Mouse (Mus musculus): ENCODE data around the gene Guca1b. TPM values are rescaled to one million over a fixed set of nuclear protein-coding genes. Genes with fewer than 3 reads are reported as not detected.

The Guca1b gene
- total RNA-seq (2014; fragmentation: Nextera tagmentation) (0.47 and 0.80 TPM in 2 replicates), total RNA-seq (2017) (0.43 TPM in 1 of 2 replicates, not detected in the other)

DNA sequence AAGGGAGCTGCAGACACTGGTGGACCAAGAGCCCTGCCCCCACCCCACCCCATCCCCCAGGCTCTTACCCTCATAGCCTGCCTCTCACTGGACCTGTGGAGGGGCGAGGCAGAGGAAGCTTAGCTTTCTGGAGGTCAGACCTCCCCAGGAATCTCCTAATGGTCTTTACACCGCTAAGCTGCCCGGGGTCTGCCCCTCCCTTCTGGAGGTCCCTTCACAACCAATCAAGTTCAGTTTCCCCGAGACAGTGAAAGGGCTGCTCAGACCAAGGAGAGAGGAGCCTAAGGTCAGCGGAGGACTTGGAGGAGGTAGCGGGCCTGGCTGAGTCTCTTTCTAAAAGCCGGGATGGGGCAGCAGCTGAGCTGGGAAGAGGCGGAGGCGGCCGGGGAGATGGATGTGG lies at the start of gene Guca1b:
Gene Guca1b, plus strand, starts transcription at position 249 of the 400 bp plus-strand sequence.
- no peak for ATAC-seq (replicated peaks; ENCODE audit: poor library complexity, severe bottlenecking)

DNA sequence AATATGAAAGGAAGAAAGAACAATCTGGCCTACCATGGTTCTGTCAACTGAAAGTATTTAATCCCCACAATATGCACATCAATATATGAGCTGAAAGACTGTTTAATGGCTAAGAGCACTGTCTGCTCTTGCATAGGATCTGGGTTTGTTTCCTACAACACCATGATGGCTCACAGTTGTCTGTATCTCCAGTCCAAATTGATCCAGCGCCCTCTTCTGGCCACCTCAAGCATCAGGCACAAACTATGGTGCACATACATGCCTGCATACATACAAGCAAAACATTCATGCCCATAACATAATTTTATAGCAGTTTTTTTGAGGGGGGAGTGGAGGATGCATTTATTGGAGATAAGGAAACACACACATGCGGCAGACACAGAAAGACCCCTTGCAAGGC lies 42.1 kb upstream of the Guca1b start:
- ATAC-seq (replicated peaks; ENCODE audit: poor library complexity, severe bottlenecking): no peak

DNA sequence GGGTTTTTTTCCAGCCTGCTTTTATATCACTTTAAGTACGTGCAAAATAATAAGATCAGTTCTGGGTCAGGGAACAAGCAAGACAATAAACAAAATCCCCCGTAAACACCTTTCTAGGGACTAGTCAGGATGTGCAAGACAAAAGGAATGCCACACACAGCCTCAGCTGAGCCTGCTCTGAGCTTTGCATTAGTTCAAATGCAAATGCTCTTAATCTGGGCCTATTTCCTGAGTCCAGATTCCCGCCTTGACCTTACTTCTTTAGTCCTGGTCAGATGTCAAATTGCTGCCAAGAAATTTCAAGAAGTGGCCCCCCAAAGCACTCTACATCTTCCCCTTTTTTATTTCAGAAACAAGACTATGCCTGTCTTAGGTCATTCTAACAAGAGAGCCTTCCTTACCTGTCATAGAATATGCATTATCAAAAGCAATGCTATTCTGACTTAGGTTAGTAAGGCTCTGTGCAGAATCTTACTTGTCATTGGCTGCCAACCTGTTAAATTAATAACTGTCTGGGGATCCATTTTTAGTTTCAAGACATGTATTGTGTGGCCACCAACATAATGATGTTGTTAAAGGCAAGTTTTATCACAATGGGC lies 35.4 kb upstream of the Guca1b start:
- ATAC-seq (replicated peaks; ENCODE audit: poor library complexity, severe bottlenecking): no peak

DNA sequence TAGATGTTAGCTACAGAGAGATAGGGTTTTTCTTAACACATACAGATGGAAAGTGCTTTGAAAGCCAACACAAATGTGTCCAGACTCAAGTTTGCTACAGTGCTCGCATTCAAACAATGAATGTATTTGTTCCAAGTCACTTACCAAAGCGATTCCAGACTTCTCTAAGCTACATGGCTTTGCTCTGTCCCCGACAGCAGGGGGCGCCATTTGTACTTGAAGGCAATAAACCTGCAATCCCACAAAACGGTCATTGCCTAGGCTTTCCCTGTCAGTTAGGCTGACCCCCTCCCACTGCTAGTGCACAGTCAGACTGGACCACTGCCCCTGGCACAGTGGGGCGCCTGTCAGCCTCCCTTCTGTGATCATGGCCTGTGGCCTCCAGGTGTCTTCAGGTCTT lies 25.2 kb upstream of the Guca1b start:
- ATAC-seq (replicated peaks; ENCODE audit: poor library complexity, severe bottlenecking): peak; percentile 46

DNA sequence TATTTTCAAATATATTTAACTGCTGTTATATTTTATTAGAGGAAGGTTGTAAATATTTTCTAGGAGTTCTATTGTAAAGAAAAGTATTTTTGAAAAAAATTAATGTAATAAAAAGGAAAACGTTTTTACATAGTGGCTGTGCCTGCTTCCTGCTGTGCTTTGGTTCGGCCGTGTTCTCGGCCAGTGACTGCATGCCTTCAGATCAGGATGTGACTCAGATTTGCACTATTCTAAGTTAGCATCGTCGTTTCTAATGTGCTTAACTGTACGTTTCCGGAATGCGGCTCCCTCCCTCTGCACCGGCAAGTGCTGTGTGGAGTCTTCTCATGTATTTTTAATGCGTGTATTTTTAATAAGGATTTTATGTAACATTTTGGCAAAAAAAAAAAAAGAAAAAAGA lies 23.9 kb upstream of the Guca1b start:
- no peak for ATAC-seq (replicated peaks; ENCODE audit: poor library complexity, severe bottlenecking)

DNA sequence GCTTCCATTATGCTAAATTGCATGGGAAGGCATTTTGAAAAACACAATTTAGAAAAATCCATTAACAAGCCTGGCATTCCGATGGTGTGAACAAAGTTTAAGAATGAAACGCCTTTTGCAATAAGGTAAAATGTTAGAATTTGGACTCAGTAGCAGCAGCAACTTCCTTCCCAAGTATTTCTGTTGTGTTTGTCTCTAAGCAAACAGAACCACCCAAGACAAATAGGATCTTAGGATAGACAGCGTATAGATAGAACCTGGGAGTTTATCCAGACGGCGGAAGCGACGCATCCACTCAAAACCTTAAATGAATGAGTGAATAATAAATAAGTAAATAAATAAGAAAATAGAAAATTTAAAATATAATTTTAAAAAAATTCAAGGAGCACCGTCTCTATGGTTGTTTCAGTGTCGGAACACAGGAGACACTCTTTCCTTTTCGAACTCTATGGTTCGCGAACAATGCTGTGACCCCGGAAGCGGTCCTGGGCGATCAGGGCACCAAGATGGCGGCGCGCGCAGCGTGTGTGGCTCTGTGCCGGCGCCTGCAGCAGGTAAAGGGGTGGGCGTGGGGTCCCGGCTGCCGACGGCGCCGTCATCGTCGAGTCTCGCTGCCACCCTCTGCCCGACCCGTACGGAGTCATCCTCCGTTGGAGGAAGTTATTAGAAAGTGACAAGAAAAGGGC lies 16.6 kb upstream of the Guca1b start, which contains the start of gene Mrps10:
Gene Mrps10, plus strand, starts transcription at position 487 of the 686 bp plus-strand sequence.
- peak; percentile 96 for ATAC-seq (replicated peaks; ENCODE audit: poor library complexity, severe bottlenecking)

DNA sequence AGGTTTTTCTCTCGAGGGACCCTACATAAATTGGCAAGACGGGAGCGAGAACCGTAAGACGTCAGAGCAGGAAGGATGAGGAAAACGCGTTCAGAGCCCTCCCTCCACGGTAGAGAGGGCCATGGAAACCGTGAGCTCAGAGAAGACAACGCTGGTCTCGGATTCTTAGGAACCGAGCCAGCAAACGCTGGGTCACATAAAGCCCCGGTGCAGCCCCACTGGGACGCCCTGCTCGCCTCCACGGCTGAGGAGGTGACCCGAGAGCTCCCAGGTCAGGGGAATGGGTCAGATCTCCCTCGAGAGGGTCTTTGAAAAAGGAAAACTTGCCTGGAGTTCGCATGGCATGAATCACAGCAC lies 16.1 kb upstream of the Guca1b start:
- ATAC-seq (replicated peaks; ENCODE audit: poor library complexity, severe bottlenecking): peak; percentile 74

DNA sequence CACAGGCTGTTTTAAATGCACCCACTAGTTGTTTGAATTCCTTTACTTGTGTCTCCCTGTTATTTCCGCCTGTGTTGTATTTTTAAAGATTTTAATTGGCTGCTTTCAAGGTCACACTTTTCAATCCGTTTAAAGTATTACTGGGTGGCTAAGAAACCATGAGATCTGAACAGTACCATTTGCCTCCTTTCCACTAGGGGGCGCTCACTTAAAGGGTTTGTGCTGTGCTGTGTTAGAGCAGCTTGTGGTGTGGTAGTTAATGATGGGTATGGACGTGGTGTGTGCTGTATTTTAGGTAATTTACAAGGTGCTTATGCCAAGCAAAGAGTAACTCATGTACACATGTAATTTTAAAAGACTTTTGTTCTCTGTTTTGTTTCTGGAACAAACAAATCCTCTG lies 13.7 kb upstream of the Guca1b start:
- peak; percentile 56 for ATAC-seq (replicated peaks; ENCODE audit: poor library complexity, severe bottlenecking)

DNA sequence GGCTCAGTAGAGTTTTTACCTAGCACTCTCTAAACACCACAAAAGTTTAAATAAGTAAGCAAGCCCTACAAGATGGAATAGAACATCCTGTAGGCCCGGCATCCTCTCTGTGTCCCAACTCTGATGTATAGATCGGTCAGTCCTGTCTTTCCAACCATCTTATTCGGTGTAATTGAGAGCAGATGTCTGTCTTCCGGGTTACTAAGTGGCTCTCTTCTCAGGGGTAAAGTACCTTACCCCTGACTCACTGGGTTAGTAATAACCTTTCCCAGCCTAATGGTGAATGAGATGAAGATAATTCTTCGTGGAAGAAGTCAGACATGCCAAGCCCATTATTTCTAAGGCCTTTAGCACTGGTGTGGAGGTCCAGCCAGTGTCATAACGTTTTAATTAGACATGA lies 11.2 kb upstream of the Guca1b start:
- ATAC-seq (replicated peaks; ENCODE audit: poor library complexity, severe bottlenecking): no peak

DNA sequence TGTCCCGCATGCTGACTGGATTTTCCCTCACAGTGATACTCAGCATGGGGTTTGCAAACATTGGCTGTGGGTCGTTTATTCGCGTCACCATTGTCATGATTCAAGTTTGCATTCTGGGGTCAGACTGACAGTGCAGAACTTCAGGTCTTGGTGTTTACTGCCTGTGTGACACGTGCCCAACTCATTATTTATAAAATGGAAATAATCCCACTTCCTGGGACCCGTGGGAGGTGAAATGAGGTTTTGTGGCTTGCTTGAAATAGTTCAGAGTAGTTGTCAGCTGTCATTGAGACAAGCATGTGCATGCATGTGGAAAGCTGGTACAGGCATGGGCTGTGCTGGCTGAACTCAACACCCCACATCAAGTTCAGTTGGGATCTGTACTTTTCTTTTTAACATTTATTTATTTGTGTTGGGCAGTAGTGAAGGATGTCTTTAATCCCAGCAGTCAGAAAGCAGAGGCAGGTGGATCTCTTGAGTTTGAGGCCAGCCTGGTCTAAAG lies 8.4 kb upstream of the Guca1b start:
- no peak for ATAC-seq (replicated peaks; ENCODE audit: poor library complexity, severe bottlenecking)

DNA sequence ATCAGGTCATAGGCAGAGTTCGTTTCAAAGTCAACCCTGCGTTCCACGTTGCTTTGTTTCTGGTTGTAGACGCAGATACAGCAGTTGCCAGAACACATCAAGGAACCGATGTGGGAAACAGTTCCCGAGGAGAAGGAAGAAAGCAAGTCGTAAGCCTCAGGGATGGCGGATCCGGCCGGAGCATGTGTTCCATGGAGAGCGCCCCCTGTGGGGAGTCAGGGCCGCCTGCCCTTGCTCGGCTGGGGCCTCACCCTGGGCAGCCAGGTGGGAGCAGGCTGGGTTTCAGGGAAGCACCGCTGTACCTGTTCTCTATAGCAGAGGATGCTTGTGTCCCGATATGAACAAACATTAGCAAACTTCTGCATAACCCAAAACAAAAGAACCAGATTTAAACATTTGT lies 7.1 kb upstream of the Guca1b start:
- ATAC-seq (replicated peaks; ENCODE audit: poor library complexity, severe bottlenecking): no peak

DNA sequence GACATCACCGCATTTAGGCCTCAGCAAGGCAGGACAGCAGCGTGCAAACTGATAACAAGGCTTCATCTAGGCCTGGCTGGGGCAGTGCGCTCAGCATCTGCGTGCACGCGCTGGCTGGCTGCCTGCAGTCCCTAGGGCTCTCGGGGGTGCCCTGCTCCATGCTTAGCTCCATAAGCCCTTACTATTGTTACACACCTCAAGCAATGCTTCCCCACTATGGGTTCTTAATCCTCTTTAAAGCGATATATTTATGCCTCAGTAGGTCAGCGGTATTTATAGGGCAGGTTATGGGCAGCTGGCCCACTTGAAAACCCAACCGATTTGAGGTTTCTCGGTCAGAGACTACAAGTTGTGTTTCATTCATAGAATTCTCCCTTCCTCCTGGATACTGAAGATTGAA lies 3.3 kb upstream of the Guca1b start:
- ATAC-seq (replicated peaks; ENCODE audit: poor library complexity, severe bottlenecking): no peak

DNA sequence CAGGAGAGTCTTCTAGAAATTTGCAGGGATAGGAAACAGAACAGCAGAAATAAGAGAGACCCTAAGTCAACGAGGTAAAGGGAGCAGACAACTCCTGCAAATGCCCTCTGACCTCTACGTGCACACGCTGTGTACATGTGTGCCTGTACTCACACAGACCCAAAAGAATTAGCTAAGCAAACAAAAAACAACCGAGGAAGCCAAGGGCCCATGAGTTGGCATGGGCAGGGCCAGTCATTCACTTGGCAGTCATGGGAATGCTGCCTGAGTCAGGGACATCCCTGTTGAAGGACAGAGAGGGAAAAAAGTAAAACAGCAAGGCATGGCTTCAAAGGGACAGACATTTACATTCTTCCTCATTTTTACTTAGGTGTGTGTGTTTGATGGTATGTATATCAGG lies 1.9 kb upstream of the Guca1b start:
- no peak for ATAC-seq (replicated peaks; ENCODE audit: poor library complexity, severe bottlenecking)

DNA sequence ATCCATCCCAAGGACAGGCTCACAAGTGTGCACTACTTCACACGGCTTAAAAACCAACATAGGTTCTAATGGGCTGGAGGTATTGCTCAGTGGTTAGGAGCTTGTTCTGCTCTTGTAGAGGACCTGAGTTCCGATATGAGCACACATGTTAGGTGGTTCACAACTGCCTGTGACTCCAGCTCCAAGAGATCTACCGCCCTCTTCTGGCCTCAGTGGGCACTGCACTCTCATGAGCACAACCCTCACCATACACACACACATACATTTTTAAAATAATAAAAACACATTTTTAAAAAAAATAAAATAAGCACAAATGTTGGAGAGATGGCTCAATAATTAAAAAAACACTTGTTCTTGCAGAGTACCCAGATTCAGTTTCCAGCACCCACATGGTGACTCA lies 1.1 kb upstream of the Guca1b start:
- no peak for ATAC-seq (replicated peaks; ENCODE audit: poor library complexity, severe bottlenecking)

DNA sequence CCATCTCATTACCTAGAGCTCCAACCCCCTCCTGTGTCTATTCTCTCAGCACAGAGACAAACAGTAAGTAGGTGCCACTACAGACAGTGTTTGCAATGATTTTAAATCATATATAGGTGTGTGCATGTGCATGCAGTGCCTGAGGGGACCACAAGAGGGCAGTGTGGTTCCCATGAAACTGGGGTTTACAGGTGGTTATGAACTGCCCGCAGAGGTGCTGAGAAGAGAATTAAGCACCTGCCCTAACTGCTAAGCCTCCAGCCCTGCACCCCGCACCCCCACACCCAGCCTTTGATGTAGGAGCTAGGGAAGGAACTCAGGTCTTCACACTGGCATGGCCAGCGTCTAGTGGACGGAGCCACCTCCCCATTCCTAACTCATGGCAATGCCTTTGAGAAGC lies 1.5 kb downstream of the Guca1b start:
- ATAC-seq (replicated peaks; ENCODE audit: poor library complexity, severe bottlenecking): peak; percentile 60

DNA sequence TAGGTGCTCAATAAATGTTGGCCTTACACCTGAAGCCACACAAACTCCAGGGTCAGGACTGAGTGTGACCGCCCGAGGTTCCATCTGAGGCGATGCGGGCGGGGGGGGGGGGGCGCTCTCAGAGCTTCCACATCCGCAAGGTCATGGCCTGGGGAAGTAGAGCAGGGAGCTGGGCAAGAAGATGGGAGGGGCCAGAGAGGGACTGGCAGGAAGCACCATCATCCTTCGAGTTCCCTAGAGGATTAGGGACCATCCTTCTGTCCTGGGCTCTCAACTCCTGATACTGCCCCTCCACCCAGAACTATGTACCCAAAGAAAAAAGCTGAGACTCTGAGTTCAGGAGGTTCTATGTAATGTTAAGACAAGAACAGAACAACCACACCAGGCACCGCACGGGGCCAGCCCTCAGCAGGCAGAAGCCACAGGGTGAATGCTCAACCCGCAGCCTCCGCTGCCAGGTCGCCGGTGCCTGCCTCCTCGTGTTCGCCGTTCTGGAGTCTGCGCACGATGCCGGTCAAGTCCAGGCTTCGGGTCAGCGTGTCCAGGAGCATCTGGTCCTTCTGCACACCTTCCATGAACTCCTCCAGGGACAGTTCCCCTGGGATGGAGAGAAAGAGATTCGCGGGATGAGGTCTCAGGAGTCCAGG lies 9.2 kb downstream of the Guca1b start:
- ATAC-seq (replicated peaks; ENCODE audit: poor library complexity, severe bottlenecking): peak; percentile 65

DNA sequence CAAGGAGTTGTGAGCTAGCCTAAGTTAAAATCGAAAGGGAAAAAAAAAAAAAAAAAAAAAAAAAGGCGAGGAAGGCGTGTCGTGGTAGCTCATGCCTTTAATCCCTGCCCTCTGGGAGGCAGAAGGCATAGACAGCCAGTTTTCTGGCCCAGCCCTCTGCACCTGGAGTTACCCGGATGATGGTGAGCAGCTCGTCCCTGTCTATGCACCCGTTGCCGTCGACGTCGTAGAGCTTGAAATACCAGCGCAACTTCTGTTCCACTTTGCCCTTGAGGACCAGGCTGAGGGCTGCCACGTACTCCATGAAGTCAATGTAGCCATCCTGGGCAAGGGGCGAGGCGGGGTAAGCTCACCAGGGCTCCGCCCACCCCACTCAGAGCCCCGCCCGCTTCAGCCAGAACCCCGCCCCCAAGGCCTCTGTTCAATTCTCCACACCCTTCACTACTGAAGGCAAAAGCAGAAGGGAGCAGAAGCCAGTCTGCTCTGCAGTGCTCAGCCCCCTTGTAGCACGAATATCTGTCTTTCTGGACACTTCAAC lies 10.3 kb downstream of the Guca1b start:
- peak; percentile 91 for ATAC-seq (replicated peaks; ENCODE audit: poor library complexity, severe bottlenecking)

DNA sequence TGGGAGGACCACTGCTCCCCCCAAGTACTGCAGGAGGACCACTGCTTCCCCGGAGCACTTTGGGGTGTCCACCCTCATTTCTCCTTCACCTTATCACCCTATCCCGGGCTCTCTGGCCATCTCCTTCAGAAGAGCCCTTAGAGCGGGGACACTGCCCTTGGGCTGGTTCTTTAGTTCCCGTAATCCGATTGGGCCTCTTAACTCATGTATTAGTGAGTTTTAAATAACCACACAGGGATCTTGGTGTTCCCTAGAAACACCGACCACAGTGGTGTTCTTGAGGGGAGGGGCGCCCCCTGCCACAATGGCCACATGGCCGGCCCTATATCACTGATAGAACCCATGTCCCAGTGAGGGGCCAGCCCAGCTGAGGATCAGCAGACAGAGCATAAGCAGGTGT lies 13.9 kb downstream of the Guca1b start:
- ATAC-seq (replicated peaks; ENCODE audit: poor library complexity, severe bottlenecking): no peak

DNA sequence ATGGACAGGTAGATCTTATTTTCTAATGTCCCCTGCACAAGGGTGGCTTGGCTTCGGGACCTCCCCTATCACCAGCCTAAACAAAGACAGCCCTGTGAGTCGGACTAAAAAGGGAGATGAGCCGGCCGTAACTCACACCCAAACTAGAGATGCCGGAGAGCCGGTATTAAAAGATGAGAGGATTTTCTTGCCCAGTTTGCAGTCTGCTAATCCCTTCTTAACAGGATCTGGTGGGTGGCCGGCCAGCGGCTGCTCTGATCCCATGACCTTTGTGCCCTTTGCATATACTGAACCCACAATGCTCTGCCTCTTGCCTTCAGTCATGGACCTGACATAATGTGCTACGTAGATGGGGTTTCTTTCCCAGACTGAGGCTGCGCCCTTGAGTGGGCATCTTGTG lies 15.3 kb downstream of the Guca1b start, which contains the start of gene Guca1a:
Gene Guca1a, minus strand, starts transcription at position 134 of the 400 bp plus-strand sequence.
- ATAC-seq (replicated peaks; ENCODE audit: poor library complexity, severe bottlenecking): no peak

DNA sequence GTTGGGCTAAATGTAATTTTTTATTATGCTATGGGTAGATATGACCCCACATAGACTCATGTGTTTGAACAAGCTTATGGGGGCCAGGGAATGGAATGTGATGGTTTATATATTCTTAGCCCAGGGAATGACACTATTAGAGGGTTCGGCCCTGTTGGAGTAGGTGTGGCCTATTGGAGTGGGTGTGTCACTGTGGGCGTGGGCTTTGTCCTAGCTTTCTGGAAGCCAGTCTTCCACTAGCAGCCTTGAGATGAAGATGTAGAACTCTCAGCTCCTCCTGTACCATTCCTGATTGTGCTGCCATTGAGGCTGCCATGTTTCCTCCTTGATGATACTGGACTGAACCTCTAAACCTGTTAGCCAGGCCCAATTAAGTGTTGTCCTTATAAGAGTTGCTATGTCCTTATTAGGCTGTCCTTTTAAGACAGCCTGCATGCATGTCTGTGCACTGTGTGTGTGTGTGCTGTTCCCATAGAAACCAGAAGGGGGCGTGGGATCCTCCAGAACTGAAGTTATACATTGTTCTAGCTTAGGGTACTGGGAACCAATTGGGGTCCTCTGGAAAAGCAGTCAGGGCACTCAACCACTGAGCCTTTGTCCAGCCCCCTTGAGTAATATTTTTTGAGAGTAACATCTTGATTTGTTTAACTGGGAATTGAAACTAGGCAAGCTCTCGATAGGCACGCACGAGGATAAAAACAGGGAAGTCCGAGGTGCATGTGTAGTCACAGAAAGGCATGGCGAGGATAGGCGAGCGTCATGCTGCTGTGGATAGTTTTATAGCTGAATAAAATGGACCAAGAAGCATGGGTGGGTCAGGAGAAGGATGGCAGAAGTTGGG lies 22.7 kb downstream of the Guca1b start:
- peak; percentile 70 for ATAC-seq (replicated peaks; ENCODE audit: poor library complexity, severe bottlenecking)
